Mouse (Mus musculus) spleen, adult 2 months (tissue): Measurements from ENCODE around the gene Vrk1.

Source experiments
- CTCF ChIP-seq: fragments of 200-500 bp; IDR thresholded peaks from 2 replicates; pipeline ENCODE4 v1.5.1; 2011; ENCODE audit warnings: mild to moderate bottlenecking, inconsistent platforms; ENCODE audit not compliant: insufficient read depth, insufficient read length, insufficient replicate concordance; ENCODE audit errors: extremely low read depth
- POLR2A ChIP-seq: fragments of 200-500 bp; IDR thresholded peaks from 2 replicates; pipeline ENCODE4 v1.6.1; 2011; ENCODE audit warnings: low read depth, low read length, inconsistent platforms

DNA sequence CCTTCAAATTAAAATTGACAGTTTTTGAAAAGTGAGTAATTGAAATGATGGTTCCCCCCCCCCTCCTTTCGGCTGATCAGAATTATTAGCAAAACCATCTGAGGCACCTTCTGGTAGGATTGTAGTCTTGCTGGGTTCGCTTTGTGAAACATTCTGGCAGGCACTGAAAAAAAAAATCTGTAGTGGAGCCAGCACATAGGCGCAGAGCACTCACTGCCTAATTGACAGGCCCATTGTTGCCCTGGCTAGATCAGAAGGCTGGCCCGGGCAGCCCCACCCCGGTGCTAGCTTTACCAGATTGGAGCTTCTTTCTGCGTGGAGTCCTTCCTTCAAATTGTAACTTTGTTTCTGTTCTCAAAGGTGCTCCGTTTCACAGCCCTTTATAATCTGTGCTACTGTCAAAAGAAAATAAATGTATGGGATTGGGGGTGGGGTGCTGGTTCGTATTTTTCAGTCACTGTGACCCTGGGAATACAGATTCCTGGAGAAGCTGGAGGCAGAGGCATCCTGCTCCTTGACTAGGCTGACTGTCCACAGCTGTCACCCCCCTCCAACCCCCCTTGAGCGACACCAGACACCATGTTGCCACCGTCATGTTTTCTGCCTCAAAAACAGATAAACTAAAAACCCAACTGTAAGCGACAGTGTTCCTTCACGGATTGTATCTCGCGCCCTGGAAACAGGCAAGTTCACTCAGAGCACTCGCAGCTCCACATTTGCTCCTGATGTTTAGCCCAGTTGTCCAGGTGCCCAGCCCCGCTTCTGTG, 72.3 kb downstream of the Vrk1 start:
- no peak for TF ChIP-seq POLR2A
- no peak for TF ChIP-seq CTCF
